Mouse (Mus musculus) liver, adult (tissue): ENCODE data around the gene Vmn2r41.
"Not testable (repeated sequence)": the region's sequence is repeated elsewhere in the genome, so short reads cannot be mapped to it uniquely, and the experiment has no call there.

ENCODE experiments used
- GATA4 ChIP-seq: IDR thresholded peaks from 2 replicates; pipeline ENCODE4 v1.6.1; 2014; ENCODE audit warnings: mild to moderate bottlenecking, low read length; ENCODE audit not compliant: insufficient replicate concordance

Vmn2r41 gene

GRCm38 (mm10) chr7:8161554-8161953 is at the start of gene Vmn2r41:
Gene Vmn2r41, minus strand, starts transcription at chr7:8161654.
- TF ChIP-seq GATA4: not testable (repeated sequence)

GRCm38 (mm10) chr7:8200220-8200619 is 38.8 kb upstream of the Vmn2r41 start, which contains the start of gene Vmn2r42:
Gene Vmn2r42, minus strand, starts transcription at chr7:8200320.
- not testable (repeated sequence) for TF ChIP-seq GATA4
